Mouse (Mus musculus): ENCODE results near the gene Rabac1.

The Rabac1 gene

GRCm38 (mm10) chr7:24931651-24932050, 40.9 kb downstream of the Rabac1 start:
- no peak for DNase-seq (ENCODE audit: extremely low read depth, low read depth)

- DNase-seq (ENCODE audit: extremely low read depth, low read depth): no peak
Measured at GRCm38 (mm10) chr7:24930475-24930874, 42.1 kb downstream of the Rabac1 start.
